Mouse (Mus musculus) bone marrow, adult 2 months (tissue): ENCODE measurements around the gene Psd.

Experiments
- CTCF ChIP-seq: fragments of 200-500 bp; IDR thresholded peaks from 2 replicates; pipeline ENCODE4 v1.5.1; 2011; ENCODE audit warnings: low read length, control low read depth; ENCODE audit not compliant: control insufficient read depth, insufficient read depth
- POLR2A ChIP-seq: fragments of 200-500 bp; IDR thresholded peaks from 2 replicates; pipeline ENCODE4 v1.6.1; 2011; ENCODE audit warnings: low read depth, mild to moderate bottlenecking, control low read depth, low read length, borderline replicate concordance; ENCODE audit not compliant: control insufficient read depth

GRCm38 (mm10) chr19:46287566-46287965, 39.4 kb downstream of the Psd start:
- TF ChIP-seq CTCF (no peak), POLR2A (no peak)
